Mouse (Mus musculus): ENCODE data around the gene Rhebl1.

DNA sequence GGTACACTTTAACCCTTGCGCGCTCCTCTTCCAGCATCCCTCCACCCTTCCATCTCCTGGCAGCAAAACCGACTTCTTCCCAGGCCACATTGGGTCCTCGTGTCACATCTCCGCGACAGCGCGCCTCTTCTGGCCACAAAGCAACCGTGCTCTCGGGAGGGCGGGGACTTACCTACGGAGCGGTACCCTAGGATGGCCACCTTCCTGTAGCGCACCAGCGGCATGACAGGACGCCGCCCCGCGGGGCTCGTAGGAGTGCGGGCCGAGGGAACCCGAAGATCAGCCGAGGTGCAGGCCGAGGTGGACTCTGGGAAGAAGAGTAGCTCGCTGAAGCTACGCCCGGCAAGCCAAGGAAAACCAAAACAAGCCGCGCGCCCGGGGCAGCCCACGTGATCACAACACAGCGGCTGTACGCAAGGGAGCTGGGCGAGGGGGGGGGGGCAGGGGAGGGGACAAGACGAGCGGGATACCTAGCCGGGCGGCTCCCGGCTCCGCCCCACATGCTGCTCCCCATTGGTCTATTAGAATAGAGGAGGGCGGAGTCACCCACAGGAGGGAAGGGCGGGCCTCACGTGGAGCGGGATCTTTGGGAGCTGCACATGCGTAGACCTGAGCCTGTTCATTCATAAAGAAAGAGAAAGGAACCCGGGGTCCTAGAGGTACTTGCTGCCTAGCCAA, 13.2 kb downstream of the Rhebl1 start:
- TF ChIP-seq RAD21 (IDR thresholded peaks at IDR 0.05; ENCODE audit: low read depth, low read length) = no peak
- 0 out of 2 replicates have a peak, but pooled peaks have one; percentile 2 for TF ChIP-seq ZC3H11A (IDR thresholded peaks at IDR 0.05; ENCODE audit: low read depth, low read length)
- TF ChIP-seq USF1 (IDR thresholded peaks at IDR 0.05; ENCODE audit: low read depth, low read length) = peak; percentile 97
- no peak for TF ChIP-seq CHD1 (IDR thresholded peaks at IDR 0.05; ENCODE audit: low read depth, low read length)
- TF ChIP-seq UBTF (IDR thresholded peaks at IDR 0.05; ENCODE audit: borderline replicate concordance, insufficient read depth, low read depth, low read length) = 0 out of 2 replicates have a peak, but pooled peaks have one; percentile 71
- TF ChIP-seq ZKSCAN1 (IDR thresholded peaks at IDR 0.05; ENCODE audit: low read depth, low read length) = no peak
- TF ChIP-seq POLR2A (IDR thresholded peaks at IDR 0.05; ENCODE audit: control insufficient read depth in 1 of 2, insufficient read depth in 1 of 2, low read depth in 1 of 2, low read length in 2 of 2, poor library complexity in 1 of 2) = peak; percentile 85 to 86; a peak in 3 of 4 replicates
- TF ChIP-seq CTCF (IDR thresholded peaks at IDR 0.05 in 2 of 3, conservative IDR thresholded peaks at IDR 0.05 in 1 of 3; ENCODE audit: control insufficient read depth in 1 of 3, insufficient read depth in 1 of 3, low read depth in 2 of 3, low read length in 3 of 3, poor library complexity in 1 of 3, severe bottlenecking in 1 of 3) = peak in 2 of 3 experiments; percentile 20 to 33; a peak in 5 of 6 replicates
- no peak for TF ChIP-seq GATA1 (IDR thresholded peaks at IDR 0.05; ENCODE audit: low read depth, low read length)
- no peak for TF ChIP-seq GABPA (IDR thresholded peaks at IDR 0.05; ENCODE audit: low read depth, low read length)
- TF ChIP-seq ETS1 (IDR thresholded peaks at IDR 0.05; ENCODE audit: low read depth, low read length) = peak; percentile 44
- peak; percentile 85 for TF ChIP-seq TBP (IDR thresholded peaks at IDR 0.05; ENCODE audit: low read depth, low read length)
- peak; percentile 40; the same call in 1 of the 2 replicates for TF ChIP-seq RCOR1 (IDR thresholded peaks at IDR 0.05; ENCODE audit: low read depth, low read length)
- TF ChIP-seq EP300 (IDR thresholded peaks at IDR 0.05; ENCODE audit: low read depth in 1 of 2, low read length in 2 of 2) = peak in 1 of 2 experiments; percentile 35; a peak in 1 of 4 replicates
